Mouse (Mus musculus) testis, postnatal 10 days (tissue): ENCODE measurements around the gene Dhx40.
"Not testable (repeated sequence)": the region's sequence is repeated elsewhere in the genome, so short reads cannot be mapped to it uniquely, and the experiment has no call there.

Experiments used
- DNase-seq: peaks from one replicate; pipeline ENCODE4 v3.0.0; 2021; ENCODE audit warnings: low spot score

Dhx40 gene

DNA sequence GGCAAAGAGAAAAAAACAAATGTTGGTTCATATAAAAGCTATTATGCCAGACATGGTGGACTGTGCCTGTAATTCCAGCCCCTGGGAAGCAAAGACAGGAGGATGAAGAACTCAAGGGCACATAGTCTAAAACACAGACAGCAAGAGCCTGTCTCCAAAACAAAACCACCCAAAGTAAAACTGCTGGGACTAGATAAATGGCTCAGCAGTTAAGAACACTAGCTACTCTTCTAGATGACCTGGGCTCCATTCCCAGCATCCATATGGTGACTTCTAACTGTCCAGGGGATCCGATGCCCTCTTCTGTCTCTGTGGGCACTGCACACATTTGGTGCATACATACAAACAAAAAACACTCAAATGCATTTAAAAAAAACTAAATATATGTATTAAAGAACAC lies 56.5 kb downstream of the Dhx40 start:
- DNase-seq, result no peak

DNA sequence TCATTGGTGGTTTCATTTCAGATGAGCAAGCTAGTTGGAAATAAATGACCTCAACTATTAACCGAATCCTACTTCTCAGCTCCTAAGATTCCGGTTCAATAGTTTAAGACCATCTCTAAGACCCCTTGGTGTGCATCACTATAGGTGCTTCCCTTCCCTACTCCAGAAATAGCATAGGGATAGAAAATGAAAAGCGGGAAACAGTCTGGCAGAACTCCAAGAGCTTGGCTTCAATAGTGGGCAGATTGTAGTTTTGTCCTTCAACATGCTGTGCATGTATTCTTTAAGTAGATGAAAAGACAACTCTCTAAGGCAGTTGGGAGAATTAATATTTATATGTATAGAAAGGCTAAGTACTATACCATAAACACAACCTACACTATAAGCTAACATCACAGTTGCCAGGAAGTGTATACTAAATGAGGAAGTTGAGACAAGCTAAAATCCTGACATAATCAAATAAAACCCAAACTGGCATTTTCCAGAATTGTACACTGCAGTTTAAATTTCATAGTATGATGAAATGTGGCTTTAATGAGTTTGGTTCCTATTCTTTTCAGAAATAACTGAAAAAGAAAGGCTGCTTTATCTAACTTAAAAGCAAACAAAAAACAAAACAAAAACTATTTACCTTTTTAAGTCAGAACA lies 57.6 kb downstream of the Dhx40 start:
- DNase-seq, result no peak

DNA sequence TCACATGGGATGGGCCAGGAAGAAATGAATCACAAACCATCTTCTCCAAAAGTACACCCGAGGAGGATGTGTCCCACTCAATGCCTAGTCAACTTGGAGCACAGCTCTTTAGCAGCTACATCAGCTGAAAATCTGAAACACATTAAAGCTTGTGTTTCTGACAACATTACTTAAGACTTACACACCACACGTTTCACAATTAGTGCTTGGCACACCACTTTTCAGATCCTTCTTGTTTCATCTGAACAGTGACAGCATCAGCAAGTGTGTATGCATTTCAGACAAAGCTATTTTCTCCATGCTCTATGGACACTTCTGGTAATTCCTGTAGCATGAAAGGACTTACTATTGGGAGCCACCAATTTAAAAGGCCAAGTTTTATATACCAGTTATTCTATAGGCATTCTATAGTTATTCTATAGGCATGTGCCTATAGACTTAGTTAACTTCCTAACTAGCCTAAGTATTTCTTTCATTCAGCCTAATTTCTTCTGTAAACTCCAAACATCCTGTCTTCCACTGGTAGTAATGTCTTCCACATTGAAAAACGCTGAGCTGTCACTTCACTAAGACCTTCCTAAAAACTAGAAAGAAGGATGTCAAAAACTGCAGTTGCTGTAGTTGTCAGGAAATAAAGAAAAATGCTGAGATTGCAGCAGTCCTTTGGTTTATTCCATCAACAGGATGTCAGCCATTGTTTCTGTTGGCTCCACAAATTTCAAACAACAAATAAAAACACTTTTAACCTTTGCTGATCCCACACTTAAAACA lies 61.7 kb downstream of the Dhx40 start:
- DNase-seq, result no peak

DNA sequence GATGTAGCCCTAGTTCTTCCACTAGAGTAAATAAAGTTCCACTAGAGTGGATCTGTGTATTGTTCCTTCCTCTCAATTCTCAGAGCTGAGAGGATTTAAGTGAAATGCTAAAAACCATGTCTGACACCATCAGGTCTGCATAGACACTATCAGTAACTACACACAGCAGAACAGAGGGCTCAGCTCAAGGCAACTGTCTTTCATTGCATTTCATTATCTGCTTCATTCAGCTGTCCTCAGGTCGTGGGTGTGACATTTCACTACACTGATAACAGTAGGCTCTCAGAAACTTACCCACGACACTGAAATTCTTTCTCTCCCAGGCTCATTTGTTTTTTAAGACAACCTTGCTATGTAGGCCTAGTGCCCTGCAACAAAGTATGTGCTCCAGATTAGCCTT lies 64.9 kb downstream of the Dhx40 start:
- DNase-seq, result no peak

DNA sequence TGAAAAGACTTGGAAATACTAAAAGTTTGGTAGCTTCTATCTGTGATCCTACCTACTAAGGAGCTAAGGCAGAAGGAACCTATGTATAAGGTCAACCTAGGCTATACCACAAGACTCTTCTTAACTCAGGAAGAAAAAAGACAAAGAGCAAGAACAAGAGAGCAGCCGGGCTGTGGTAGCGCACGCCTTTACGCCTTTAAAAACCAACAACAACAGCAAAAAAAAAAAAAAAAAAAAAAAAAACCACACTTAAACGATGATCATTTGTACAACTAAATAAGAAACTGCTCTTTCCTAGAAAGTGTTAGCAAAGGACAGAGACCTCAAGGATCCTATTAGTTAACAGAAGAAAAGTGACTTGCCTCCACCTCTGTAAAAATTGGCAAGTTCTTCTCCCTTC lies 66.0 kb downstream of the Dhx40 start:
- DNase-seq, result no peak

DNA sequence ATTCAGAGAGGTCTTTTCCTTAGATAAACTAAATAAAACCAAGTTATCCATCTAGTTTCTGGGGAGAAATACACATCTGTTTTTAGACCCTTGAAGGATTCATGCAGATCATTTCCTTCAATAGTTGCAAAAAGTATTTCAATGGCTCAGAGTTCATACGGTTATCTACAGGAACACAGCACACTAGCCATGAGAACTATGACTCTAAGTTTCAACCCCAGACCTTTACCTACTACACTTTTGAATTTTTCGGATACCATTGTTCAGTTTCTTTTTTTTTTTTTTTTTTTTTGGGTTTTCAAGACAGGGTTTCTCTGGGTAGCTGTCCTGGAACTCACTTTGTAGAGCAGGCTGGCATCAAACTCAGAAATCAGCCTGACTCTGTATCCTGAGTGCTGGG lies 68.1 kb downstream of the Dhx40 start:
- DNase-seq, result no peak

DNA sequence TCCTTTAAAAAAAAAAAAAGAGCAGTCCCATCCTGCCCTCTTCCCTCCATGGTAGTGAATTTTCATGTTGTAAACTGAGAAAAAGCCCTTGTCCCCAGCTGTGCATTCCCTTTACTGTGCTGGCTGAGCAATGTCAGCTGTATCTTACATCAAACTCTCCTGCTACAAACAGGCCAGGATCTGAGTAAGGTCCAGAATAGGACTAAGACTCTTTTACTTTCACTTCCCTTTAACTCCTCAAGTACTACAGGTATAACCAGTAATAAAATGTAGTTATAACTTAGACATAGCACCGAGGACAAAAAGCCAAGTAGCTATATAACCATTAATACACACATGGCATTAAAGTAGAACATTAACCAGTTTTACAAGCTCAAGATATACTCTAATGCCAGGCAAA lies 68.6 kb downstream of the Dhx40 start:
- DNase-seq, result no peak

DNA sequence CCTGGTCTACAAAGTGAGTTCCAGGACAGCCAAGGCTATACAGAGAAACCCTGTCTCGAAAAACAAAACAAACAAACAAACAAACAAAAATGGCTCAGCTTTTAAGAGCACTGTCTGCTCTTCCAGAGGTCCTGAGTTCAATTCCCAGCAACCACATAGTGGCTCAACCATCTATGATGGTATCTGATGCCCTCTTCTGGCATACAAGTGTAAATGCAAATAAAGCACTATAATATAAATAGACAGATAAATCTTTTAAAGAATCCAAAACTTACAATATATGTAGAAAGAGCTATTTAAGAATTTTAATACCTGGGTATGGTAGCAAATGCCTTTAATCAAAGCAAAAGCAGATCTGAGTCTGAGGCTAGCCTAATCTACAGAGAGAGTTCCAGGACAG lies 69.2 kb downstream of the Dhx40 start:
- DNase-seq, result not testable (repeated sequence)

DNA sequence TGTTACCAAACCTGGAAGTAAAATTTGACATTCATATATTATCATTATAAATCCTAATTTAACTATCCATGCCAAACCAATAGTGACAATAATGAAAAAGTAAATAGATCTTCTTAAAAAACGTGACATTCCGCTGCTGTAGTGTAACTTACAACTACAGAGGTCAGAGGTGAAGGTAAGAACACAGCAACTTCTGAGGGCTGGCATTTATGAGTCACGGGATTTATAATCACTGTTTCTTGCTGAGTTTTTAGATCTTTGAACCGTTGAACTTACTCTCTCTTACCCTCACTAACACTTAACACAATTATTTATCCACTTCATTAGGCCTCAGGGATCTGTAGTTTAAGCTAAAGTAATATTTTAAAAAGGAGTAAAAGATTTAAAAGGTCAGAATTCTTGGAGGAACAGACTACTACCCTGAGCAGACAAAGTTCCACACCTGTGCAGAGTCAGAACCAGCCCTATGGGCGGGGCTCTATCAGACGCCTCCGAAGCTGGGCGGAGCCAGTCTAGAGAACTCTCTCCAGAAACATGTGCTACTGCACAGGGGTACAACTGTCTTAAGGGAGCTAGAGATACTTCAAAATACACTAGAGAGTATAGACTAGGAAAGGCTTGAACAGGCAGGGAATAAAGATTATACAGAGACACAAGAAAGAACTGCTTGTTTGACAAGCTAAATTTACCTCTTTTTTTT lies 70.1 kb downstream of the Dhx40 start:
- no peak for DNase-seq

DNA sequence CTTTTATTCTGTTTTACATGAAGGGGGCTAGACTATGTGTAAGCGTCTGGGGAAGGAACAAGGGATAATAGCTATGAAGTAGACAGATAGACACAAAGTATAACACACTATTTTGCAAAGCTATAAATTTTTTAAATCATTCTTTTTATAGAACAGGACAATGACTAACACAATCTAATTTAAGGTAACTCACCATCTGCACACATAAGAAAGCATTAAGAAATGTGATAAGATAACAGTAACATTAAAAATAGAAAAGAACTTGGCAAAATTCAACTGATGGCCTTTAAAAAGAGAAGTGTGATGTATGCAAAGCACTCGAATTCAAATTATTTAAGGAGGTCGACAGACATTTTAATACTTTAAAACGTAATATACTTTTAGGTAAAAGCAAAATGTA lies 72.6 kb downstream of the Dhx40 start:
- no peak for DNase-seq

DNA sequence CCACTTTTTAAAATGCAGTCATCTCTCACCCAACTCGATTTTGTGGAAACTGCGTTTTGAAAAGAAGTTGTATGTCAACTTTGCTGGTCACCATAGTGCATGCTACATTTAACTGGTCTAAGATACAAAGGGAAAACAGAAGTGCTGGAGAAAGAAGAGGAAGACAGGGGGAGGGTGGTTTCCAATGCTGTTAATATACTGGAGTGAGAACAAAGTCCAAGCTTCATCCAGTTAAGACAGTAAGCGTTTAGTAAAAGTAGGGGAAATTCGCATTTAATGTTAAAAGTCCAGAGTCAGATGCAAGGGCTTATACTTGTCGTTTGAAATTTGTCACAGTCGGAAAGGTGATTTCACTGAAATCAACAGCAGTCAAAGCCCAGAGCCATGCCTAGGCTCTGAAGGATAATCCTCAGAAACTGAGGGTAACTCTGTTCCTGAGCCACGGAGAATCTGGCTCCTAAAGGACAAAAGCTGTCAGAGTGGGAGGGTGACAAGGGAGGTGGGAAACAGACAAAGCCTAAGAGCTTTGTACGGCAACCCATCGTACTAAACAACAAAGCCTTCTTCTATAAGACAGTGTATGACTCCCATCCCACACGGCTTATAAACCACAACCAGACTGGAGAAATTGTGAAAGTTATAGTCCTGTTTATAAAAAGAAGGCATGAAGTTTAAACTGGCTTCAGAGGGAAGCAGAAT lies 73.2 kb downstream of the Dhx40 start:
- no peak for DNase-seq

DNA sequence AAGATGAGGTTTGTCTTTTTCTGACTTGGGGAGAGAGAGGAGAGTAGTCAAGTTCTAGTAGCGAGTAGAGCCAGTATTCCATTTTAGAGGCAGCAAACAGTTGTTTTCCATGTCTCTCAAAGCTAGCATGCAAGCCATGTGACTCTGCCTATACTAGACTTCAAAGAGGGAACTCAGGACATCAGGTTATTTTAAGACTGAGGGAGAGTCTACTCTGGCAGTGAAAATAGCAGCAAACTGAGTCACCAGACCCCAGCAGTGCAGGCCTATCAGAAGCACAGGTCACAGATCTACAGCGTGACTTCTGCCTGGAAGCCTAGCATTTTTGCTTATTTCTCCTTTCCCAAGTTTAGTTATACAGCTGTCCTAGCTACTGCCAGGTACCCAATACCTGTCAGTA lies 76.1 kb downstream of the Dhx40 start:
- no peak for DNase-seq

DNA sequence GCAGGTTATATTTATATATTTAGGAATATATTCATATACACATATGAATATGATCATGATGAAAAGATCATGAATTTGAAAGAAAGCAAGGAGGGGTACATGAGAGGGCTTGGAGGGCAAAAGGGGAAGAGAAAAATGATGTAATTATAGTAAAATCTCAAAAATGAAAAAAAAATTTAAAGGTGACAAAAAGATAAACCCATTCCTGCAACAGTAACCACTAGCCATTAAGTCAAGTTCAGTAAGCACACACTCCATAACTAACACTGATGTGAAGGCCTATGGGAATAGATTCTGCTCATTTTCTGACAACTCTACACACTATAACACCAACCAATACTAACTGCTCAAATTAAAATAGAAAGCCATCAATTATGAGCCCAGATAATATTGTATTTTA lies 81.9 kb downstream of the Dhx40 start:
- DNase-seq, result no peak

DNA sequence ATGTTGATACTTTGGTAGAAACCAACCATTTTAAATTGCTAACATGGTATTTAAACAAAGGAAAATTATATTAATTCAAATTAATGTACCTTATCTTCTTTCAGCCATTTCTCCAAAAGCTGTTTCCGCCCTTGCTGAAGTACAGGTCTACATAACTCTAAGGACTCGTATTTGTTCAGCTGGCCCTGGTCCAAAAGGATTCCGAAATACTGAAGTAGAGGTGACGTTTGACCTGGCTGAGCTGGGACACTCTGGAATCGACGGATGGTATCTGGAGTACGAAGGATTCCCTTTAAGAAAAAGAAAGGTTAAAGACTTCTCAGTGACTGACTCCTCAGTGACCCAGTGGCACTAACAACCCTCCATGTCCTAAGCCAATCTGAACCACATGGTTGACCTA lies 82.6 kb downstream of the Dhx40 start:
- DNase-seq, result no peak

DNA sequence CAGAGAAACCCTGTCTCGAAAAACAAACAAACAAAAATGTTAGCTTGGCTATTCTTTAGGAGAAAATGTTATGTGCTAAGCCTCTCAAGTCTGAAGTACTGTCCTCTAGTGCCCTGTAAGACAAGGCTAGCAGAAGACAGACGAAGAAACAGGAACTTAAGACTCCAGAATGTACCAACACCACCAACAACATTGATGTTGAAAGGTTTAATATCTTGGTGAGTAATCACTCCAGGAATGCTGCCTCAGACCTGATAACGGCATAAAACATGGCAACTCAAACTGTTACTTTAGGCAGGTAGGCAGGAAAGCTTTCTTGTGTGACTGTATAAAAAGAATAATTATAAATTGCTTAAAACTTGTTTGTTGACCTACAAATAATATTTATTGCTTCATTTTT lies 83.5 kb downstream of the Dhx40 start:
- no peak for DNase-seq

DNA sequence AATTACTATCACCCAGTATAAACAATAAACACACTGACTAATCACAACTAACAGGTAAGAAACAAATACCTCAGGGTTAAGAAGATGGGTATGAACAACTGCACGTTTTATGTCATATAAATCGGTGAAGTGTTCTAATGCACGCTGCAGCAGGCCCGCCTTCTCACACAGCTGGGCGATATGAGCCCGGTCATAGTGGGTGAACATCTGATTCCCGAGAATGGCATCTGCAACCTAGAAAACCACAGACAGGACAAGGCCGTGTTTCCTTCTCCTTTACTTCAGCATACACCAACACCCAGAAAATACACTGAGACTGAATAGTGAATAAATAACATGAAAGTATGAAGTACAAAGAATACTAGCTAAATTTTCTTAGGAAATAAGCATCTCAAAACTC lies 88.2 kb downstream of the Dhx40 start:
- no peak for DNase-seq
